Mouse (Mus musculus) heart, postnatal 10 days (tissue): ENCODE measurements around the gene Ube2t. TPM values are rescaled to one million over a fixed set of nuclear protein-coding genes. Genes with fewer than 3 reads are reported as not detected.
A peak's percentile ranks its signal among the peaks of the same experiment; 100 is the strongest.

Experiments used
- DNase-seq, 2 experiments: peaks; one replicate each; pipeline ENCODE4 v3.0.0; 2021
- intact Hi-C: fragments of 180-260 bp; cut with DNase I; formaldehyde crosslinking; loops from one replicate; pipeline ENCODE4 v1.15.1; 2025
- total RNA-seq, 2 experiments: library from RNA; stranded (reverse); gene quantifications; 2 replicates each; pipeline ENCODE4 v1.2.3; 2021

Gene Ube2t
- total RNA-seq, 2 experiments from 2014 or later: 9.6 to 10.1 TPM

- intact Hi-C loops: no loop called here
- DNase-seq: peak in 1 of 2 experiments; percentile 41
These were observed 29.8 kb downstream of the Ube2t start for GRCm38 (mm10) chr1:134992046-134992645.

GRCm38 (mm10) chr1:134994739-134995138, 32.4 kb downstream of the Ube2t start:
- DNase-seq: no peak
- intact Hi-C loops: no loop called here

- intact Hi-C loops: no loop called here
- DNase-seq: no peak
These were observed 33.1 kb downstream of the Ube2t start for GRCm38 (mm10) chr1:134995437-134995836.

GRCm38 (mm10) chr1:134995954-134996353, 33.6 kb downstream of the Ube2t start:
- intact Hi-C loops: no loop called here
- DNase-seq: no peak

- intact Hi-C loops: no loop called here
- DNase-seq: no peak
These were observed 34.1 kb downstream of the Ube2t start for GRCm38 (mm10) chr1:134996471-134996870.

GRCm38 (mm10) chr1:134997568-134997967, 35.2 kb downstream of the Ube2t start:
- no peak for DNase-seq
- intact Hi-C loops: no loop called here

GRCm38 (mm10) chr1:134998231-134998630, 35.9 kb downstream of the Ube2t start:
- DNase-seq: no peak
- intact Hi-C loops: no loop called here

- intact Hi-C loops: no loop called here
- DNase-seq: no peak
These were observed 38.2 kb downstream of the Ube2t start for GRCm38 (mm10) chr1:135000527-135000926.

GRCm38 (mm10) chr1:135003346-135003745, 41.0 kb downstream of the Ube2t start:
- intact Hi-C loops: no loop called here
- DNase-seq: no peak

GRCm38 (mm10) chr1:135005696-135006095, 43.3 kb downstream of the Ube2t start:
- intact Hi-C loops: no loop called here
- peak; percentile 51 for DNase-seq

- intact Hi-C loops: no loop called here
- DNase-seq: no peak
These were observed 47.5 kb downstream of the Ube2t start for GRCm38 (mm10) chr1:135009833-135010232.

- no peak for DNase-seq
- intact Hi-C loops: no loop called here
These were observed 49.5 kb downstream of the Ube2t start for GRCm38 (mm10) chr1:135011912-135012311.

- DNase-seq: no peak
- intact Hi-C loops: no loop called here
These were observed 50.1 kb downstream of the Ube2t start for GRCm38 (mm10) chr1:135012472-135012871.

GRCm38 (mm10) chr1:135014921-135015445, 52.6 kb downstream of the Ube2t start:
- no peak for DNase-seq
- intact Hi-C loops: no loop called here

- DNase-seq: no peak
- intact Hi-C loops: no loop called here
These were observed 54.7 kb downstream of the Ube2t start for GRCm38 (mm10) chr1:135016907-135017655.

GRCm38 (mm10) chr1:135017656-135018015, 55.3 kb downstream of the Ube2t start:
- DNase-seq: peak; percentile 68 to 75
- intact Hi-C loops: no loop called here

- intact Hi-C loops: no loop called here
- no peak for DNase-seq
These were observed 56.9 kb downstream of the Ube2t start for GRCm38 (mm10) chr1:135019087-135019774.

- intact Hi-C loops: loop anchor here (5.0 kb wide), 1 partner anchor 48 kb away; no protein-coding TSS in a partner anchor
- no peak for DNase-seq
These were observed 57.4 kb downstream of the Ube2t start for GRCm38 (mm10) chr1:135019775-135020167.

- intact Hi-C loops: loop anchor here (5.0 kb wide), 1 partner anchor 47 kb away; no protein-coding TSS in a partner anchor
- no peak for DNase-seq
These were observed 58.0 kb downstream of the Ube2t start for GRCm38 (mm10) chr1:135020281-135020940.

GRCm38 (mm10) chr1:135020970-135021369, 58.6 kb downstream of the Ube2t start:
- intact Hi-C loops: loop anchor here (5.0 kb wide), 1 partner anchor 46 kb away; no protein-coding TSS in a partner anchor
- DNase-seq: peak in 1 of 2 experiments; percentile 52

GRCm38 (mm10) chr1:135021936-135022335, 59.6 kb downstream of the Ube2t start:
- no peak for DNase-seq
- intact Hi-C loops: loop anchor here (5.0 kb wide), 1 partner anchor 45 kb away; no protein-coding TSS in a partner anchor
